Mouse (Mus musculus): ENCODE data around the gene Paqr9.

- TF ChIP-seq CTCF (IDR thresholded peaks at IDR 0.05; ENCODE audit: borderline replicate concordance, insufficient read depth, low read depth, low read length), result no peak
- no peak for TF ChIP-seq POLR2A (IDR thresholded peaks at IDR 0.05; ENCODE audit: borderline replicate concordance, insufficient read depth, low read length)
Measured at GRCm38 (mm10) chr9:95531144-95531543, 28.3 kb upstream of the Paqr9 start.
